Mouse (Mus musculus): ENCODE data around the gene Fam173a.

GRCm38 (mm10) chr17:25802825-25803517 is 10.3 kb upstream of the Fam173a start:
- no peak for TF ChIP-seq CTCF (IDR thresholded peaks at IDR 0.05; ENCODE audit: extremely low read depth, insufficient read length, insufficient replicate concordance, low read depth, low read length)
- TF ChIP-seq POLR2A (IDR thresholded peaks at IDR 0.05; ENCODE audit: low read depth, low read length) = no peak
